ENCODE assay signal across 18 mouse cellular contexts in genomic region chr6:122303526-122303925, GRCm38 (mm10). TPM values are rescaled to one million over a fixed set of nuclear protein-coding genes. Genes with fewer than 3 reads are reported as not detected.
DNase-seq lines count a peak whose midpoint lies in the region; ATAC-seq and TF ChIP-seq lines count a peak whose summit lies in the region.
"Had no signal": no experiment of that assay in that cellular context is flagged by ENCODE, and none has a peak within 500 bp of the region (broad histone marks: within the 10 kb centered on the region; RNA-seq: fewer than 3 reads in every experiment).

No protein-coding gene starts in this region.

- H3K4me2 ChIP-seq in heart, embryonic 13.5 days, result peak overlapping the region; percentile 58
- no peak overlapping the region for H3K4me2 ChIP-seq in embryonic facial prominence, embryonic 13.5 days
- H3K4me2 ChIP-seq: hindbrain, embryonic 13.5 days; liver, embryonic 12.5 days had no signal

- H3K4me1 ChIP-seq in heart, embryonic 13.5 days, result peaks cover 8% of the 10 kb centered on the region; the same call in 1 of the 2 replicates
- no peaks in the 10 kb centered on the region for H3K4me1 ChIP-seq in heart, adult 2 months (ENCODE audit: control insufficient read depth, insufficient read depth, low read length)
- H3K4me1 ChIP-seq in embryonic facial prominence, embryonic 13.5 days, result peaks cover 5% of the 10 kb centered on the region
- H3K4me1 ChIP-seq: hindbrain, embryonic 13.5 days had no signal

- 0 out of 2 replicates have a peak overlapping the region, but pooled peaks have one; percentile 45 for H3K9ac ChIP-seq in heart, embryonic 13.5 days
- no peak overlapping the region for H3K9ac ChIP-seq in heart, adult 2 months (ENCODE audit: low read depth, low read length)
- H3K9ac ChIP-seq in embryonic facial prominence, embryonic 13.5 days, result peak overlapping the region; percentile 32; the same call in 1 of the 2 replicates
- H3K9ac ChIP-seq: hindbrain, embryonic 13.5 days; liver, embryonic 12.5 days had no signal

- DNase-seq in heart, adult 2 months, result no peak
- DNase-seq in 416B (ENCODE audit: low read depth), result peak; percentile 18
- DNase-seq in CD4-positive helper T cell, adult 2 months (ENCODE audit: low read depth, low spot score), result peak; percentile 33
- no peak for DNase-seq in cerebellum, postnatal 4 days (ENCODE audit: low spot score in 2 of 2)
- DNase-seq in gastrocnemius, adult 8-10 months (ENCODE audit: low spot score in 2 of 2), result no peak

- intact Hi-C loops in heart, adult 2 months (cut with DNase I), result loop anchor here (5.0 to 10.0 kb wide), 2 partner anchors 741 to 1039 kb away; no protein-coding TSS in a partner anchor

- TF ChIP-seq POLR2A in heart, adult 2 months (IDR thresholded peaks at IDR 0.05; ENCODE audit: insufficient read depth, low read depth, low read length), result no peak

- H3K9me3 ChIP-seq in heart, embryonic 13.5 days, result no peaks in the 10 kb centered on the region
- no peaks in the 10 kb centered on the region for H3K9me3 ChIP-seq in embryonic facial prominence, embryonic 13.5 days
- H3K9me3 ChIP-seq: G1E; hindbrain, embryonic 13.5 days; liver, embryonic 12.5 days; megakaryocyte, embryonic 14.5 days had no signal

- no peak for ATAC-seq in heart, embryonic 13.5 days (ENCODE audit: extremely low read depth, insufficient number of reproducible peaks, low FRiP score, low TSS enrichment)
- ATAC-seq in embryonic facial prominence, embryonic 13.5 days (ENCODE audit: insufficient number of reproducible peaks, insufficient read depth, low FRiP score, low TSS enrichment, low read depth), result no peak
- ATAC-seq: CD4-positive, CD25-positive, alpha-beta regulatory T cell, adult 4 months; liver, embryonic 12.5 days had no signal

- no peak for TF ChIP-seq EP300 in heart, adult 2 months (IDR thresholded peaks at IDR 0.05; ENCODE audit: insufficient read depth, low read depth, low read length)

- H3K27me3 ChIP-seq in heart, embryonic 13.5 days (replicated peaks), result no peaks in the 10 kb centered on the region
- no peaks in the 10 kb centered on the region for H3K27me3 ChIP-seq in heart, adult 2 months (ENCODE audit: control insufficient read depth, insufficient read depth, low read length)
- no peaks in the 10 kb centered on the region for H3K27me3 ChIP-seq in embryonic facial prominence, embryonic 13.5 days
- H3K27me3 ChIP-seq: hindbrain, embryonic 13.5 days; liver, embryonic 12.5 days; megakaryocyte, embryonic 14.5 days had no signal

- 34% methylated on average over 9 of the region's 9 CpGs for WGBS in heart, embryonic 13.5 days
- 44% methylated on average over 9 of the region's 9 CpGs for WGBS in heart, adult 2 months
- 66% methylated on average over 9 of the region's 9 CpGs for WGBS in embryonic facial prominence, embryonic 13.5 days

- no peaks in the 10 kb centered on the region for H3K79me2 ChIP-seq in heart, adult 2 months (replicated peaks; ENCODE audit: control insufficient read depth, insufficient read depth, low read length)

- H3K4me3 ChIP-seq in heart, embryonic 13.5 days, result peak overlapping the region; percentile 22
- H3K4me3 ChIP-seq in heart, adult 2 months, result no peak overlapping the region
- H3K4me3 ChIP-seq in embryonic facial prominence, embryonic 13.5 days, result no peak overlapping the region
- H3K4me3 ChIP-seq: hindbrain, embryonic 13.5 days; liver, embryonic 12.5 days; megakaryocyte, embryonic 14.5 days; myocyte had no signal

- H3K27ac ChIP-seq in heart, embryonic 13.5 days (replicated peaks), result no peak overlapping the region
- H3K27ac ChIP-seq in heart, adult 2 months, result no peak overlapping the region
- H3K27ac ChIP-seq in embryonic facial prominence, embryonic 13.5 days, result 0 out of 2 replicates have a peak overlapping the region, but pooled peaks have one; percentile 44
- H3K27ac ChIP-seq: hindbrain, embryonic 13.5 days; liver, embryonic 12.5 days had no signal

- no peaks in the 10 kb centered on the region for H3K36me3 ChIP-seq in heart, embryonic 13.5 days
- no peaks in the 10 kb centered on the region for H3K36me3 ChIP-seq in heart, adult 2 months (ENCODE audit: control insufficient read depth, insufficient read depth, low read length)
- no peaks in the 10 kb centered on the region for H3K36me3 ChIP-seq in embryonic facial prominence, embryonic 13.5 days
- H3K36me3 ChIP-seq: G1E; hindbrain, embryonic 13.5 days; liver, embryonic 12.5 days had no signal

- TF ChIP-seq CTCF in heart, adult 2 months (IDR thresholded peaks at IDR 0.05), result no peak

RNA-seq across cellular contexts. Expression of gene M6pr, which starts 5.0 kb away (rescaled TPM):
- polyA plus RNA-seq in heart, embryonic 13.5 days (2015; fragmentation: Nextera tagmentation; extraction: Ambion mirVana), result 71.1 and 76.3 TPM in 2 replicates
- 10 to 100 TPM; 39.8 to 43.2 TPM for total RNA-seq in heart, adult 2 months (2021)
- polyA plus RNA-seq in heart, adult 2 months (2012; rRNA removed), result 27.6 and 49.3 TPM in 2 replicates
- polyA plus RNA-seq in embryonic facial prominence, embryonic 13.5 days (2015; fragmentation: Nextera tagmentation; extraction: Ambion mirVana), result 75.7 and 76.7 TPM in 2 replicates
- total RNA-seq in gastrocnemius, adult 8-10 months (2022), result 10 to 100 TPM; 19.2 to 22.7 (median 21.5) TPM

RNA-seq across cellular contexts. Expression of gene Klrg1, which starts 20.8 kb away (rescaled TPM):
- polyA plus RNA-seq in heart, embryonic 13.5 days (2015; fragmentation: Nextera tagmentation; extraction: Ambion mirVana), result not detected in 2 replicates
- not detected for total RNA-seq in heart, adult 2 months (2021)
- 0.31 TPM in 1 of 2 replicates, not detected in the other for polyA plus RNA-seq in heart, adult 2 months (2012; rRNA removed)
- not detected in 2 replicates for polyA plus RNA-seq in embryonic facial prominence, embryonic 13.5 days (2015; fragmentation: Nextera tagmentation; extraction: Ambion mirVana)
- under 1 TPM in 1 of 4 experiments, not detected in 3; 0.27 TPM for total RNA-seq in gastrocnemius, adult 8-10 months (2022)
- total RNA-seq: gastrocnemius, adult 18-20 months; neutrophil, adult 5-6 weeks had no signal
- polyA plus RNA-seq: forebrain, embryonic 11.5 days; intestine, embryonic 14.5 days; liver, embryonic 12.5 days; myocyte; stomach, embryonic 14.5 days had no signal

RNA-seq across cellular contexts. Expression of gene Phc1, which starts 36.8 kb away (rescaled TPM):
- 9.7 and 12.1 TPM in 2 replicates for polyA plus RNA-seq in heart, embryonic 13.5 days (2015; fragmentation: Nextera tagmentation; extraction: Ambion mirVana)
- 10 to 100 TPM; 17.3 to 22.2 TPM for total RNA-seq in heart, adult 2 months (2021)
- polyA plus RNA-seq in heart, adult 2 months (2012; rRNA removed), result 11.9 and 13.4 TPM in 2 replicates
- 24.5 and 25.8 TPM in 2 replicates for polyA plus RNA-seq in embryonic facial prominence, embryonic 13.5 days (2015; fragmentation: Nextera tagmentation; extraction: Ambion mirVana)
- 10 to 100 TPM; 28.7 to 43.0 (median 33.0) TPM for total RNA-seq in gastrocnemius, adult 8-10 months (2022)

Comparison
In these comparisons a context has a peak if more than half of its experiments do, and no peak if none do; other contexts are left out.
1. DNase-seq: peak in 416B (single experiment) and CD4-positive helper T cell, adult 2 months (single experiment); none in heart, adult 2 months (0 of 2), cerebellum, postnatal 4 days (0 of 2) and gastrocnemius, adult 8-10 months (0 of 2).